Mouse (Mus musculus): ENCODE results near the gene Ferd3l.

- TF ChIP-seq EP300 (optimal IDR thresholded peaks at IDR 0.05) (no peak), CTCF (IDR thresholded peaks at IDR 0.05; ENCODE audit: low read depth) (no peak)
Measured at GRCm38 (mm10) chr12:33965661-33966360, 37.6 kb downstream of the Ferd3l start.

All from stomach, postnatal 0 days (tissue).